Mouse (Mus musculus): ENCODE measurements around the gene Pan3.

The Pan3 gene

GRCm38 (mm10) chr5:147430936-147431839, 1.2 kb downstream of the Pan3 start:
- DNase-seq (ENCODE audit: low read depth, low spot score) = peak; percentile 52

- no peak for DNase-seq (ENCODE audit: low read depth, low spot score)
Observed at GRCm38 (mm10) chr5:147432927-147433326, 3.0 kb downstream of the Pan3 start.

GRCm38 (mm10) chr5:147435224-147435623, 5.3 kb downstream of the Pan3 start:
- DNase-seq (ENCODE audit: low read depth, low spot score) = no peak

- DNase-seq (ENCODE audit: low read depth, low spot score) = no peak
Observed at GRCm38 (mm10) chr5:147435751-147436150, 5.8 kb downstream of the Pan3 start.

- no peak for DNase-seq (ENCODE audit: low read depth, low spot score)
Observed at GRCm38 (mm10) chr5:147436491-147436890, 6.5 kb downstream of the Pan3 start.

GRCm38 (mm10) chr5:147440996-147441507, 11.1 kb downstream of the Pan3 start:
- no peak for DNase-seq (ENCODE audit: low read depth, low spot score)

- no peak for DNase-seq (ENCODE audit: low read depth, low spot score)
Observed at GRCm38 (mm10) chr5:147441979-147442378, 12.0 kb downstream of the Pan3 start.

- peak; percentile 46 for DNase-seq (ENCODE audit: low read depth, low spot score)
Observed at GRCm38 (mm10) chr5:147442741-147443140, 12.8 kb downstream of the Pan3 start.

GRCm38 (mm10) chr5:147444298-147444697, 14.3 kb downstream of the Pan3 start:
- DNase-seq (ENCODE audit: low read depth, low spot score) = no peak

GRCm38 (mm10) chr5:147444757-147445156, 14.8 kb downstream of the Pan3 start:
- no peak for DNase-seq (ENCODE audit: low read depth, low spot score)

GRCm38 (mm10) chr5:147445252-147445651, 15.3 kb downstream of the Pan3 start:
- no peak for DNase-seq (ENCODE audit: low read depth, low spot score)

GRCm38 (mm10) chr5:147448526-147448925, 18.6 kb downstream of the Pan3 start:
- no peak for DNase-seq (ENCODE audit: low read depth, low spot score)

GRCm38 (mm10) chr5:147448933-147449332, 19.0 kb downstream of the Pan3 start:
- no peak for DNase-seq (ENCODE audit: low read depth, low spot score)

GRCm38 (mm10) chr5:147456491-147456890, 26.5 kb downstream of the Pan3 start:
- no peak for DNase-seq (ENCODE audit: low read depth, low spot score)

GRCm38 (mm10) chr5:147459821-147460567, 30.0 kb downstream of the Pan3 start:
- DNase-seq (ENCODE audit: low read depth, low spot score) = no peak

- DNase-seq (ENCODE audit: low read depth, low spot score) = no peak
Observed at GRCm38 (mm10) chr5:147463251-147463650, 33.3 kb downstream of the Pan3 start.

GRCm38 (mm10) chr5:147466361-147466760, 36.4 kb downstream of the Pan3 start:
- DNase-seq (ENCODE audit: low read depth, low spot score) = no peak

GRCm38 (mm10) chr5:147471163-147471562, 41.2 kb downstream of the Pan3 start:
- DNase-seq (ENCODE audit: low read depth, low spot score) = no peak

- DNase-seq (ENCODE audit: low read depth, low spot score) = no peak
Observed at GRCm38 (mm10) chr5:147473071-147473470, 43.1 kb downstream of the Pan3 start.

- DNase-seq (ENCODE audit: low read depth, low spot score) = no peak
Observed at GRCm38 (mm10) chr5:147473856-147474255, 43.9 kb downstream of the Pan3 start.

GRCm38 (mm10) chr5:147476109-147476508, 46.1 kb downstream of the Pan3 start:
- no peak for DNase-seq (ENCODE audit: low read depth, low spot score)

GRCm38 (mm10) chr5:147477106-147477505, 47.1 kb downstream of the Pan3 start:
- no peak for DNase-seq (ENCODE audit: low read depth, low spot score)
